Mouse (Mus musculus): ENCODE measurements around the gene Sec23b.
"Not testable (repeated sequence)": the region's sequence is repeated elsewhere in the genome, so short reads cannot be mapped to it uniquely, and the experiment has no call there.

GRCm38 (mm10) chr2:144593036-144593435 lies 37.0 kb downstream of the Sec23b start:
- not testable (repeated sequence) for TF ChIP-seq GATA1 (IDR thresholded peaks at IDR 0.05; ENCODE audit: borderline replicate concordance, low read length); TAL1 (conservative IDR thresholded peaks at IDR 0.05; ENCODE audit: low read depth, low read length)

All from G1E (cell line).